Mouse (Mus musculus): ENCODE results near the gene Nr1i3. TPM values are rescaled to one million over a fixed set of nuclear protein-coding genes. Genes with fewer than 3 reads are reported as not detected.
A peak's percentile ranks its signal among the peaks of the same experiment; 100 is the strongest.

Gene Nr1i3
- total RNA-seq (2017): 0.32 TPM in 1 of 2 replicates, not detected in the other

GRCm38 (mm10) chr1:171213801-171214496 is at the start of gene Nr1i3:
Nr1i3 (plus strand) TSS chr1:171213970.
- no peak for ATAC-seq (replicated peaks; ENCODE audit: low read depth, poor library complexity, severe bottlenecking)

- peak; percentile 51 for ATAC-seq (replicated peaks; ENCODE audit: low read depth, poor library complexity, severe bottlenecking)
Measured at GRCm38 (mm10) chr1:171164258-171164657, 49.5 kb upstream of the Nr1i3 start.

GRCm38 (mm10) chr1:171165629-171166345 is 48.0 kb upstream of the Nr1i3 start:
- ATAC-seq (replicated peaks; ENCODE audit: low read depth, poor library complexity, severe bottlenecking): peak; percentile 37; the same call in 1 of the 2 replicates

GRCm38 (mm10) chr1:171168906-171169305 is 44.9 kb upstream of the Nr1i3 start:
- no peak for ATAC-seq (replicated peaks; ENCODE audit: low read depth, poor library complexity, severe bottlenecking)

- ATAC-seq (replicated peaks; ENCODE audit: low read depth, poor library complexity, severe bottlenecking): no peak
Measured at GRCm38 (mm10) chr1:171169913-171170312, 43.9 kb upstream of the Nr1i3 start.

- ATAC-seq (replicated peaks; ENCODE audit: low read depth, poor library complexity, severe bottlenecking): peak; percentile 85
Measured at GRCm38 (mm10) chr1:171171138-171171537, 42.6 kb upstream of the Nr1i3 start.

- ATAC-seq (replicated peaks; ENCODE audit: low read depth, poor library complexity, severe bottlenecking): no peak
Measured at GRCm38 (mm10) chr1:171172779-171173178, 41.0 kb upstream of the Nr1i3 start.

GRCm38 (mm10) chr1:171179487-171180171 is 34.1 kb upstream of the Nr1i3 start:
- ATAC-seq (replicated peaks; ENCODE audit: low read depth, poor library complexity, severe bottlenecking): no peak

- no peak for ATAC-seq (replicated peaks; ENCODE audit: low read depth, poor library complexity, severe bottlenecking)
Measured at GRCm38 (mm10) chr1:171183025-171183424, 30.7 kb upstream of the Nr1i3 start.

GRCm38 (mm10) chr1:171183620-171184019 is 30.1 kb upstream of the Nr1i3 start:
- peak; percentile 37; the same call in 1 of the 2 replicates for ATAC-seq (replicated peaks; ENCODE audit: low read depth, poor library complexity, severe bottlenecking)

GRCm38 (mm10) chr1:171184314-171184713 is 29.5 kb upstream of the Nr1i3 start:
- ATAC-seq (replicated peaks; ENCODE audit: low read depth, poor library complexity, severe bottlenecking): peak; percentile 72

- no peak for ATAC-seq (replicated peaks; ENCODE audit: low read depth, poor library complexity, severe bottlenecking)
Measured at GRCm38 (mm10) chr1:171185655-171186054, 28.1 kb upstream of the Nr1i3 start.

GRCm38 (mm10) chr1:171187851-171188700 is 25.7 kb upstream of the Nr1i3 start:
- peak; percentile 59 for ATAC-seq (replicated peaks; ENCODE audit: low read depth, poor library complexity, severe bottlenecking)

GRCm38 (mm10) chr1:171189046-171189445 is 24.7 kb upstream of the Nr1i3 start:
- ATAC-seq (replicated peaks; ENCODE audit: low read depth, poor library complexity, severe bottlenecking): no peak

- no peak for ATAC-seq (replicated peaks; ENCODE audit: low read depth, poor library complexity, severe bottlenecking)
Measured at GRCm38 (mm10) chr1:171189476-171190114, 24.2 kb upstream of the Nr1i3 start.

- no peak for ATAC-seq (replicated peaks; ENCODE audit: low read depth, poor library complexity, severe bottlenecking)
Measured at GRCm38 (mm10) chr1:171190832-171191231, 22.9 kb upstream of the Nr1i3 start.

GRCm38 (mm10) chr1:171192283-171192682 is 21.5 kb upstream of the Nr1i3 start:
- no peak for ATAC-seq (replicated peaks; ENCODE audit: low read depth, poor library complexity, severe bottlenecking)

GRCm38 (mm10) chr1:171193093-171193840 is 20.5 kb upstream of the Nr1i3 start:
- ATAC-seq (replicated peaks; ENCODE audit: low read depth, poor library complexity, severe bottlenecking): no peak

Measured in common myeloid progenitor, adult 5-6 weeks (primary cell).